Mouse (Mus musculus): ENCODE measurements around the gene Etfbkmt.
"Not testable (repeated sequence)": the region's sequence is repeated elsewhere in the genome, so short reads cannot be mapped to it uniquely, and the experiment has no call there.

DNA sequence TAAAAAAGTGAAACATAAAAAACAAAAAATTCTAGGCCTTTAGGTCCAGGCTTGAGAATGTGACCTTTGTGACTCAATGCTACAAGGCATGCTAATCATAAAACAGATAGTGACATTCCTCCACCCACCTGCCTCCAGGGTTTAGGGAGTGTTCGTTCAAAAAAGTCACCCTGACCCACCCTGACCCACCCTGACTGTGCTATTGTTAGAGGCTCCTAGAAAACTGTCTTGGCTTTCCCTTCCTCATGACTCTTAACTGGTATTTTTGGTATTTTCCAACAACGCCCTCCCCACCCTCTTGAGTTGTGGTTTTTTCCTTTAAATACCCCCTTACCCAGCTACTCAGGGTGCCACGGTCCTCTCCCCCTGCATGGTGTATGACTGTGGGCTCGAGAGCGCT is 52.3 kb downstream of the Etfbkmt start:
- TF ChIP-seq CTCF (conservative IDR thresholded peaks at IDR 0.05; ENCODE audit: insufficient read depth, insufficient read length, low read depth, low read length); POLR2A (IDR thresholded peaks at IDR 0.05; ENCODE audit: low read depth, low read length): not testable (repeated sequence)

Data from kidney, adult 2 months (tissue).